Mouse (Mus musculus) adrenal gland, postnatal 4 days (tissue): Measurements from ENCODE around the gene Ppm1n. TPM values are rescaled to one million over a fixed set of nuclear protein-coding genes. Genes with fewer than 3 reads are reported as not detected.

ENCODE experiments used
- DNase-seq, 2 experiments: peaks; one replicate each; pipeline ENCODE4 v3.0.0; 2021 to 2022; ENCODE audit warnings: low spot score in 2 of 2, mixed read lengths in 2 of 2
- total RNA-seq, 2 experiments: library from RNA; stranded (reverse); gene quantifications; 2 replicates each; pipeline ENCODE4 v1.2.3; 2021

The Ppm1n gene
- total RNA-seq, 2 experiments from 2014 or later, result 0.39 TPM; not detected in 1

DNA sequence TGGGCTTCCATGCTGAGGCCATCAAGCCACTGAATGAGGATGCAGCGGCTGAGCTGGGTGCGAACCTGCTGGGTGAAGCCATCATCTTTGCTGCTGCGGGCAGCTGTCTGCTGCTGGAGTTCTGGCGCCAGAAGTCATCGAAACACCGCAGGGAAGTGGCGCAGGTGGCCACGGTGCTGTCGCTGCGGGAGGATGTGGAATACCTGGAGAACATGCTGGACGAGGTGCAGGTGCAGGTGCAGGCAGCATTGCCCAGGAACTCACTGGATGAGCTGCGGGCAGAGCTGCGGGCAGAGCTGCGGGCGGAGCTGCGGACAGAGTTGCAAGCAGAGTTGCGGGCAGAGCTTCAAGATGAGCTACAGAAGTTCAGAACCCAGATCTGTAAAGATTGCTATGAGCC, 24.5 kb downstream of the Ppm1n start:
- no peak for DNase-seq

DNA sequence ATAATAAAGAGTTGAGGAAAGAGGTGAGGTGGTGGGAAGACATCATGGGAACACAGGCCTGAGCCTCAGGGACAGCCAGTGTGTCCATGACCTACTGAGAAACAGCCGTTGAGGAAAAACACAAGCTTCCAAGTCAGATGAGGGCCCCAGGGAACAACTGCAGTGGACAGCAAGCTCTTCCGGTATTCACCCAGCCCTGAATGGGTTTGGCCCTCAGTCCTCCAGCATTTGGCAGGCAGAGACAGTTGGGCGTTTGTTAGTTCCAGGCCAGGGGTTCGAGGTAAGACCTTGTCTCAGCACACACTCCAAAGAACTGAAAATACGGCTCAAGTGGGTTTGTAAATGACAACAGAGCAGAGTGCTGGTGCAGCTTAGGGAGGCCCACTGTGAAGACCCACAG, 26.4 kb downstream of the Ppm1n start:
- DNase-seq, result no peak

DNA sequence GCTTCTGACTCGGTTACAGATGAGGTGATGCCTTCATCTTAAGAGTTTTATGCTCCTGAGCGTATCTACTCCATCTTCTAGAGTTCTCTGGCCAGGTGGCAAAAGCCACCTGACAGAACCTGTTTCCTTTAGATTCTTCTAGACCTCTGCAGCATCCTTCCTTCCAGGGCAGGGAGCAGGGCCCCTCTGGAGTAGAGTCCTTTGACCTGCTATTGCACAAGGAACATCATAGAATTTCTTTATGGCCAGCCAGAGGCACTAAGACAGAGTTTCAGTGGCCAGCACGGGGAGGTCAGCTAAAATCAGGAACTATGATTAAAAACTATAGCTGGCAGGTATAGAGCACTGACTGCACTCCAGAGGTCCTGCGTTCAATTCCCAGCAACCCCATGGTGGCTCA, 27.8 kb downstream of the Ppm1n start:
- DNase-seq, result no peak

DNA sequence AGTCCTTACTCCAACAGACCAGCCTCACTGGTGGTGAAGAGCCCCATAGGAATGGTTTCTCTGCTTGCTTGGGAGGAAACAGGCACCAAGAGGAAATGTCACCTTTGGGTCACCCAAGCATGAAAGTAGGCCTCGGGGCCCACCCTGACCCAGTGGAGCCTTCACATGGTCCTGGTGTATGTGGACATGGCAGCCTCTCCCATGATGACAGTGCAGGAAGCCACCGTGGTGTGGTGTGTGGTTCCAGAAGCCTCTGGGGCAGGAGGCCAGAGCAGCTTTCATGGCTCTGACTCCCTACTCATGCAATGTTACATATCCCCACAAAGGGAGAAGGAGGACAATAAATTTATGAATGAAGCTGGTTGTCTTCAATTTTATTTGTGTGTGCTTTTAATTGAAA, 32.4 kb downstream of the Ppm1n start:
- DNase-seq, result no peak

DNA sequence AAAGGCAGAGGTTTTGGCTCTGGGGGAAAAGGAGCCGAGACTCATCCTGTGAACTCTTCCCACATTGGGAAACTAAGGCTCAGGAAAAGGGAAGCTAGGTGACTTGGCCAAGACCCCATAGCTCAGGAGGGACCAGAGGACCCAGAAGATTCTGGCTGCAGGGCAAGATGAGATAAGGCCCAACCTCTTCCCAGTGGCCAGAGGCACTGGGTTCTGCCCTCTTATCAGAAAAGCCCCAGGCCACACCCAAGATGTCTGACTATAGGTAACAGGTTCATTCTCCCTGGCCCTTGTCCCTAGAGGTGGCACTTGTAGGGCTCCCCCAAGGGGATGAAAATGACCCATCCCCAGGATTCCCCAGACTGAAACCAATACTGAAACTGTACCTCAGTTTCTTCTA, 33.0 kb downstream of the Ppm1n start:
- no peak for DNase-seq

GRCm38 (mm10) chr7:19245083-19245482, 34.8 kb downstream of the Ppm1n start:
- DNase-seq, result no peak

GRCm38 (mm10) chr7:19243858-19244257, 36.0 kb downstream of the Ppm1n start:
- DNase-seq, result no peak

DNA sequence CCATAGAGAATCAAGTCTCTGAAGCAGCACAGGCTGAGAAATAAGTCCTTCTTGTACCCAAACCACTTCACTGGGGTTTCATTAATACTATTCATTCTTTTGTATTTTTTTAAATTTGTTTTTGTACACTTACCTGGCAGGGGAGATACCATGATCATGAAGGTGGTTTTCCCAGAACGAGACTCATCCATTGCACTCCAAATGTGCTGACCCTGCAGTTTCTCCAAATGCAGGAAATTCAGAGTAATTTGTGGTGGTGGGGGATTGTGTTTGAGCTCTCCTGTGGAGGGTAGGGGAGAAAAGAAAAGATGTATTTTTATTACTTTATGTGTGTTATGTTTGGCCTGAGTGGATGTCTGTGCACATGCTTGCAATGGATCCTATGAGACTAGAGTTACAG, 37.9 kb downstream of the Ppm1n start:
- DNase-seq, result no peak

- DNase-seq, result no peak
Observed at GRCm38 (mm10) chr7:19240905-19241463, 38.9 kb downstream of the Ppm1n start.

DNA sequence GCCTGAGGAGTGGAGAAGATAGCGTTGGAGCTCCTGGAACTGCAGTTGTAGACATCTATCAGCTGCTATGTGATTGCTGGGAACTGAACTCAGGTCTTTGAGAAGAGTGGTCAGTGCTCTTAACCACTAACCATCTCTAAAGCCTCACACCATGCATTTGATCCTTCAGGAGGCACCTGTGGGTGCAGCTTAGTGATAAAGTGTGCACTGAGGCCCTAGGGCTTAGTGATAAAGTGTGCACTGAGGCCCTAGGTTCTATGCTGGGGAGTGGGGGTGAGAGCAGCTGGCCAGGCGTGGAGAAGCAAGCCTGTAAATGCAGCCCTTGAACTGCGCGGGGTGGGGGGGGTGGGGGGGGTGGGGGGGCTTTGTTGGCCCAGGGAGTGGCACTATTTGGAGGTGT, 39.9 kb downstream of the Ppm1n start:
- DNase-seq, result no peak

- peak; percentile 63 to 83 for DNase-seq
Observed at GRCm38 (mm10) chr7:19239423-19239822, 40.4 kb downstream of the Ppm1n start.

DNA sequence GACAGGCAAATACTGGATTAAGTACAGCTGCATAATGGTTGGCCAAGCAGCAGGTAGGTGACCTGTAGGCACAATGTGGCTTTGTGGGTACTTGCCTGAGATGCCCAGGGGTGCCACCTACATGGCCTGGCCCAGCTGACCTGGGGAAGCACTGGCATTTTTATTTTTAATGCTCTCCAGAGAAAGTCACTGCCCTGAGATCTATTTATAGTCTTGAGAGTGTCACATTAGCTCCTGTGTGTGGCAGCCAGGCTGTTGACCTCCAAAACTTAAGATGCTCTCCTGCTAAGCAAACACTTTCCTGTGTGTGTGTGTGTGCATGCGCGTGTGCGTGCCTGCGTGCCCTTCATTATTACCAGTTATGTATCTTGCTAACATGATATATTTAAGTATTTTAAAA, 41.5 kb downstream of the Ppm1n start:
- no peak for DNase-seq

GRCm38 (mm10) chr7:19236411-19236810, 43.5 kb downstream of the Ppm1n start:
- no peak for DNase-seq

DNA sequence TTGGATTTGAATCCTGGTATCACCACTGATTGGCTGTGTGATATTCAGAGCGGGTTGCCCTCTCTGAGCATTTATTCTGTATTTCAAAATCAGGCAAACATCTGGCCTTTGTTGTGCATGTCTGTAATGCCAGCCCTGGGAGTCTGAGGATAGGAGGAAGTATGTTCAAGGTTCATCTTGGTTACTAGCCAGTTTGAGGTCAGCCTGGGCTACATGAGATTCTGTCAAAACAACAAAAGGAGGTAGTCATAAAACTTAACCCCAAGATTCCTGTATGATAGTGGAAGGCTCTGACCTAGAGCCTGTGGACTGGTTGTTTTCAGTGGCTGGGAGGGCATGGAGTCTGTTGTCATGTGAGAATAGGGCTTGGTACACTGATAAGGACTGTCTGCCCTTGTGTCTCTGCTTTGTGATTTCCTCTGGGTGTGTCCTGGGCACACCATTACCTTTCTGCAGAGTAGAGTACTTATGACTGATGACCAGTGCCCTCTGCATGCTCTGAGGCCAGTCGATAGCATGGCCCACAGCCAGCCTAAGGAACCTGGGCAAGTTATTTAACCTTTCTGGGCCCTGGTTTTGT, 44.7 kb downstream of the Ppm1n start:
- no peak for DNase-seq

- DNase-seq, result no peak
Observed at GRCm38 (mm10) chr7:19234652-19235051, 45.2 kb downstream of the Ppm1n start.

- DNase-seq, result no peak
Observed at GRCm38 (mm10) chr7:19231849-19232248, 48.0 kb downstream of the Ppm1n start.

DNA sequence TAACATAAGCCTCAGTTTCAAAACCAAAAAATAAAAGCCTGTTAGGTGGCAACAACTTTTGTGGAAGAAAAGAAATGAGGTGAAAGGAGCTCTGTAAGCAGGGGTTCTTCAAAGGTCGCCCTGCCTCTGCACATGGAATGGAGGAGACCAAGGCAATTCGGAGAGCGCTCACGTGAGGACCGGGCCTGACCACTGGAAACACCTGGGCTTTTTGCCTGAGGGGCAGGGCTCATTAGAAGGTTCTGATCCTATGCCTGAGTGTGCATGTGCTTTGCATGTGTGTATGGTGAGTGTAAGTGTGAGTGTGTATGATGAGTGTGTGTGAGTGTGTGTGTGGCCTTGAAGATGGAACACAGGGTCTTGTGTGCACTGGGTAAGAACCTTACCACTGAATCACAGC, 49.0 kb downstream of the Ppm1n start:
- no peak for DNase-seq

DNA sequence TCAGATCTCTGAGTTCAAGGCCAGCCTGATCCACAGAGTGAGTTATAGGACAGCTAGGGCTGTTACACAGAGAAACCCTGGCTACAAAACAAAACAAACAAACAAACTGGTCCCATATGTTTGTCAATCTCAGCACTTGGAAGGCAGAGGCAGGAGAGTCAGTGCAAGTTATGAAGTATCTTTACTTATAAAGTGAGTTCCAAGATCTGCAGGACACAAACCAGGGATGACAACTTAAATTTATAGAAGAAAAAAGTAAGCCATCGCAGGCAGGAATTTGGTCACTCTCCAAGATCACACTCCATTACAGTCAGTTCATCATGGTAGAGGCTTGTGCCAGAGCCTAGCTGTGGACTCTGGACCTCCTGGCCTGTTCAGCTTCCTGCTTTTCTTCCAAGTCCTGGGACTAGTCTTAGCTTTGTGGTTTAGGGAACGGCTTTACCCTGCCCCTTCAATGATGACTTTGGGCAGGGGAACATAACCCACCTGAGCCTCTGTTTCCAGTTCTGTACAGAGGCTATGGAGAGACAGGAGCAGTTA, 49.8 kb downstream of the Ppm1n start:
- no peak for DNase-seq

DNA sequence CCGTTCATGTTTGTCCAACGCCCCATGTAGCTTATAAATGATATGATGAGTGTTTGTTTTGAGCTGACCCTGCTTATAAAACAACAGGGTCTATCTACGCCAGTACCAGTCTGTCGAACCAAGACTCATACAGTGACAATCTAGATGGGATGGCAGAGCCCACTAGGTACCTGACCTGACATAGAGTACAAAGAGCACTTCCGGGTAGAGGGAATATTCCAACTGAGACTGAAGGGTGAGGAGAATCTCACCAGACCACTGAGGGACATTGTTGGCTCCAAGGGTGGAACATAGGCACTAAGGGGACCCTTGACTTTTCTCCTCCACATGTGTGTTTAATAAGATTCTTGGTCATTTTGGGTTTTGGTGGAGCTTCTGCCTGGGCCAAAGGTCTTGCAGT, 50.5 kb downstream of the Ppm1n start:
- DNase-seq, result no peak

- DNase-seq, result no peak
Observed at GRCm38 (mm10) chr7:19228793-19229148, 51.1 kb downstream of the Ppm1n start.

- DNase-seq, result peak; percentile 85 to 96
Observed at GRCm38 (mm10) chr7:19227883-19228792, 51.7 kb downstream of the Ppm1n start, which contains the start of gene Opa3. Gene Opa3 (plus strand): TSS chr7:19228334.
